Comparison of ENCODE assay signal across 8 mouse cellular contexts in genomic region chr12:69298281-69298680, GRCm38 (mm10). TPM values are rescaled to one million over a fixed set of nuclear protein-coding genes. Genes with fewer than 3 reads are reported as not detected.
DNase-seq lines count a peak whose midpoint lies in the region; ATAC-seq and TF ChIP-seq lines count a peak whose summit lies in the region.

No protein-coding gene starts in this region.

- no peaks in the 10 kb centered on the region for H3K27me3 ChIP-seq in heart, embryonic 10.5 days (ENCODE audit: insufficient read depth, poor library complexity, severe bottlenecking)
- no peaks in the 10 kb centered on the region for H3K27me3 ChIP-seq in hindbrain, embryonic 14.5 days (ENCODE audit: control insufficient read depth, insufficient read depth, low read length)
- H3K27me3 ChIP-seq in midbrain, embryonic 13.5 days = no peaks in the 10 kb centered on the region

- no peak for TF ChIP-seq CTCF in bone marrow, adult 2 months (IDR thresholded peaks at IDR 0.05; ENCODE audit: control insufficient read depth, insufficient read depth, low read length)

- no peak overlapping the region for H3K9ac ChIP-seq in hindbrain, embryonic 14.5 days
- H3K9ac ChIP-seq in midbrain, embryonic 13.5 days (replicated peaks) = no peak overlapping the region

- H3K9me3 ChIP-seq in heart, embryonic 10.5 days = no peaks in the 10 kb centered on the region
- H3K9me3 ChIP-seq in hindbrain, embryonic 14.5 days (ENCODE audit: control insufficient read depth, low read length) = no peaks in the 10 kb centered on the region
- H3K9me3 ChIP-seq in midbrain, embryonic 13.5 days = no peaks in the 10 kb centered on the region

- WGBS in heart, embryonic 10.5 days = 93% methylated on average over 4 of the region's 4 CpGs
- 78% methylated on average over 4 of the region's 4 CpGs for WGBS in bone marrow, adult 2 months
- WGBS in hindbrain, embryonic 14.5 days = 84% methylated on average over 4 of the region's 4 CpGs
- 92% methylated on average over 4 of the region's 4 CpGs for WGBS in midbrain, embryonic 13.5 days

- no peak for DNase-seq in heart, embryonic 10.5 days (ENCODE audit: low spot score)
- no peak for DNase-seq in heart, adult 9 months (ENCODE audit: low spot score in 2 of 2)
- no peak for DNase-seq in hindbrain, embryonic 14.5 days (ENCODE audit: low spot score)
- DNase-seq in right cerebral cortex, adult 2 months (ENCODE audit: low spot score in 2 of 2) = no peak
- no peak for DNase-seq in c-Kit-positive CD71-positive TER-119-positive erythroid progenitor cells, embryonic 14.5 days (ENCODE audit: low spot score)
- no peak for DNase-seq in embryo, embryonic 10.5 days (ENCODE audit: low spot score)

- TF ChIP-seq POLR2A in bone marrow, adult 2 months (IDR thresholded peaks at IDR 0.05; ENCODE audit: borderline replicate concordance, control insufficient read depth, low read depth, low read length) = no peak

- peak overlapping the region; percentile 90 for H3K4me3 ChIP-seq in heart, embryonic 10.5 days
- peak overlapping the region; percentile 29 for H3K4me3 ChIP-seq in bone marrow, adult 2 months (replicated peaks; ENCODE audit: control insufficient read depth, low read depth, low read length)
- H3K4me3 ChIP-seq in hindbrain, embryonic 14.5 days (replicated peaks; ENCODE audit: low read length) = peak overlapping the region; percentile 94
- H3K4me3 ChIP-seq in midbrain, embryonic 13.5 days (replicated peaks) = peak overlapping the region; percentile 83

- H3K4me1 ChIP-seq in heart, embryonic 10.5 days = peaks cover 20% of the 10 kb centered on the region
- peaks cover 1% of the 10 kb centered on the region for H3K4me1 ChIP-seq in bone marrow, adult 2 months (ENCODE audit: control insufficient read depth, insufficient read depth, low read length)
- H3K4me1 ChIP-seq in hindbrain, embryonic 14.5 days (replicated peaks; ENCODE audit: control insufficient read depth, insufficient read depth, low read length) = peaks cover 21% of the 10 kb centered on the region
- peaks cover 29% of the 10 kb centered on the region for H3K4me1 ChIP-seq in midbrain, embryonic 13.5 days (replicated peaks)

- H3K36me3 ChIP-seq in heart, embryonic 10.5 days = peaks cover 35% of the 10 kb centered on the region
- peaks cover 44% of the 10 kb centered on the region for H3K36me3 ChIP-seq in hindbrain, embryonic 14.5 days (replicated peaks; ENCODE audit: control insufficient read depth, insufficient read depth)
- peaks cover 32% of the 10 kb centered on the region for H3K36me3 ChIP-seq in midbrain, embryonic 13.5 days

- H3K4me2 ChIP-seq in hindbrain, embryonic 14.5 days (replicated peaks) = peak overlapping the region; percentile 75
- peak overlapping the region; percentile 82 for H3K4me2 ChIP-seq in midbrain, embryonic 13.5 days (replicated peaks)

- no peak for ATAC-seq in hindbrain, embryonic 14.5 days (ENCODE audit: low FRiP score)
- no peak for ATAC-seq in midbrain, embryonic 13.5 days

- peak overlapping the region; percentile 36; the same call in 1 of the 2 replicates for H3K27ac ChIP-seq in heart, embryonic 10.5 days
- no peak overlapping the region for H3K27ac ChIP-seq in bone marrow, adult 2 months (ENCODE audit: control insufficient read depth, insufficient read depth, low read depth, low read length, poor library complexity)
- no peak overlapping the region for H3K27ac ChIP-seq in hindbrain, embryonic 14.5 days
- H3K27ac ChIP-seq in midbrain, embryonic 13.5 days = no peak overlapping the region

RNA-seq across cellular contexts. Expression of gene Klhdc2, which starts 1.8 kb away (rescaled TPM):
- 142 and 162 TPM in 2 replicates for polyA plus RNA-seq in heart, embryonic 10.5 days (2016; fragmentation: Nextera tagmentation; extraction: Ambion mirVana)
- polyA plus RNA-seq in bone marrow, adult 2 months (2011; ENCODE audit: insufficient read depth, insufficient read length, low replicate concordance, missing spikeins) = 26.7 and 27.7 TPM in 2 replicates
- polyA plus RNA-seq in hindbrain, embryonic 14.5 days (2014; fragmentation: Nextera tagmentation; extraction: Ambion mirVana) = 286 TPM in 2 replicates
- 294 and 313 TPM in 2 replicates for polyA plus RNA-seq in midbrain, embryonic 13.5 days (2015; fragmentation: Nextera tagmentation; extraction: Ambion mirVana)

RNA-seq across cellular contexts. Expression of gene Klhdc1, which starts 57.3 kb away (rescaled TPM):
- 3.5 and 7.3 TPM in 2 replicates for polyA plus RNA-seq in heart, embryonic 10.5 days (2016; fragmentation: Nextera tagmentation; extraction: Ambion mirVana)
- polyA plus RNA-seq in bone marrow, adult 2 months (2011; ENCODE audit: insufficient read depth, insufficient read length, low replicate concordance, missing spikeins) = 1.9 TPM in 1 of 2 replicates, not detected in the other
- 13.7 and 17.2 TPM in 2 replicates for polyA plus RNA-seq in hindbrain, embryonic 14.5 days (2014; fragmentation: Nextera tagmentation; extraction: Ambion mirVana)
- polyA plus RNA-seq in midbrain, embryonic 13.5 days (2015; fragmentation: Nextera tagmentation; extraction: Ambion mirVana) = 9.1 and 10.5 TPM in 2 replicates

RNA-seq across cellular contexts. Expression of gene Nemf, which starts 58.7 kb away (rescaled TPM):
- 68.1 and 78.1 TPM in 2 replicates for polyA plus RNA-seq in heart, embryonic 10.5 days (2016; fragmentation: Nextera tagmentation; extraction: Ambion mirVana)
- polyA plus RNA-seq in bone marrow, adult 2 months (2011; ENCODE audit: insufficient read depth, insufficient read length, low replicate concordance, missing spikeins) = 28.9 and 43.5 TPM in 2 replicates
- 77.2 and 80.9 TPM in 2 replicates for polyA plus RNA-seq in hindbrain, embryonic 14.5 days (2014; fragmentation: Nextera tagmentation; extraction: Ambion mirVana)
- 97.3 and 103 TPM in 2 replicates for polyA plus RNA-seq in midbrain, embryonic 13.5 days (2015; fragmentation: Nextera tagmentation; extraction: Ambion mirVana)

Comparison
In these comparisons a context has a peak if more than half of its experiments do, and no peak if none do; other contexts are left out.
1. H3K4me3 ChIP-seq: peak in every context shown above with its lines; median percentile 94 in hindbrain, embryonic 14.5 days; 90 in heart, embryonic 10.5 days; 83 in midbrain, embryonic 13.5 days; 29 in bone marrow, adult 2 months.